Mouse (Mus musculus): ENCODE data around the gene Smad6. TPM values are rescaled to one million over a fixed set of nuclear protein-coding genes. Genes with fewer than 3 reads are reported as not detected.

Gene Smad6
- total RNA-seq, 4 experiments from 2014 or later = 10.9 to 16.5 (median 11.9) TPM

GRCm38 (mm10) chr9:64022562-64023366 is 905 bp upstream of the Smad6 start:
- peak; percentile 96 for DNase-seq (ENCODE audit: low spot score)

GRCm38 (mm10) chr9:64021319-64021850 is 474 bp downstream of the Smad6 start:
- DNase-seq (ENCODE audit: low spot score) = no peak

DNA sequence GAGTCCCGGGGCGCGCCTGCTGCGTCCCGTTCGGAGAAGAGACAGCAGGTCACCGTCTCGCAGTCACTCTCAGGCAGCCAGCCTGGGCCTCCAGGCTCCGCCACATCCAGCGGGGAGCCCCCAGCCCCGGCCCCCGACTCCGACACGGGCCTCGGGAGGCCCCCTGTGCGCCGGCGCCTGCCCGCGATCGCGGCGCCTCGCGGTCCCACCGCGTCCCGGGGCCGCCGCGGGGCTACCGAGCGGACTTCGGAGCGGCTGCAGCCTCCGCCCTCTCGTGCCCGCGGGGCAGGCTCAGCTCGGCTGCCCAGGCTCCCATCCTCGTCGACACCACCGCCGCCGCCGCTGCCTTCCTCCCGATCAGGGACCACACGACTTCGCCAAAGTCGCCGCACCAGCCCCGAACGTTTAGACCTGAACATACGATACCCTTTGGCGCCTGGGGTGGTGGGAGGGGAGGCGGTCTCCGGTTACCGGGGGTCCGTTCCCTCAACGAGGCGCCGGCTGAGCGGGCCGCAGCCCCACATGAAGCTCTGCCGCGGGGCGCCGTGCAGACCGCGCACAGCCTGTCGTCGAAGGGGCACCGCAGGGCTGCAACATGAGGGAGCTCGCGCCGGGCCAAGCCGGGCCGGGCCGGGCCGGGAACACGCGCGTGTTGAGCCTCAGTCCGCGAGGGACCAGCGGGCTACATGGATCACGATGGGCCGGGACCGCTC is 1.1 kb downstream of the Smad6 start:
- peak; percentile 16 for DNase-seq (ENCODE audit: low spot score)

DNA sequence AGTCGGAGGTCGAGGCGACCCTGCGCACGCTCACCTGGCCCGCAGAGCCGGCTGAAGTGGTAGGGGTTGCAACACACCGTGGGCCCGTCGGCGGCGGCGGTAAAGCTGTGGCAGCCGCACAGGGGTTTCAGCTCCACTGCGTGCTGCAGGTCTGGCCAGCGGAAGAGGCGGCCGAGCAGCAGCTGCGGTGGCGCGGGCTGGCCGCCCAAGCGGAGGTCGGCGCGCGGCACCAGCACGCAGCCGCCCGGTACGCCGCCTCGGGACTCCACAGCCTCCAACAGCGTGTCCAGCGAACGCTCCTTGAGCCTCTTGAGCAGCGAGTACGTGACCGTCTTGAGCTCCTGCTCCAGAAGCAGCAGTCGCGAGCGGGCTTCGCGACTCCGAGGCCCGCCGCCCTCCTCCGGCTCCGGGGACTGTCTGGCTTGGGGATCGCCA is 1.7 kb downstream of the Smad6 start:
- peak; percentile 12 for DNase-seq (ENCODE audit: low spot score)

DNA sequence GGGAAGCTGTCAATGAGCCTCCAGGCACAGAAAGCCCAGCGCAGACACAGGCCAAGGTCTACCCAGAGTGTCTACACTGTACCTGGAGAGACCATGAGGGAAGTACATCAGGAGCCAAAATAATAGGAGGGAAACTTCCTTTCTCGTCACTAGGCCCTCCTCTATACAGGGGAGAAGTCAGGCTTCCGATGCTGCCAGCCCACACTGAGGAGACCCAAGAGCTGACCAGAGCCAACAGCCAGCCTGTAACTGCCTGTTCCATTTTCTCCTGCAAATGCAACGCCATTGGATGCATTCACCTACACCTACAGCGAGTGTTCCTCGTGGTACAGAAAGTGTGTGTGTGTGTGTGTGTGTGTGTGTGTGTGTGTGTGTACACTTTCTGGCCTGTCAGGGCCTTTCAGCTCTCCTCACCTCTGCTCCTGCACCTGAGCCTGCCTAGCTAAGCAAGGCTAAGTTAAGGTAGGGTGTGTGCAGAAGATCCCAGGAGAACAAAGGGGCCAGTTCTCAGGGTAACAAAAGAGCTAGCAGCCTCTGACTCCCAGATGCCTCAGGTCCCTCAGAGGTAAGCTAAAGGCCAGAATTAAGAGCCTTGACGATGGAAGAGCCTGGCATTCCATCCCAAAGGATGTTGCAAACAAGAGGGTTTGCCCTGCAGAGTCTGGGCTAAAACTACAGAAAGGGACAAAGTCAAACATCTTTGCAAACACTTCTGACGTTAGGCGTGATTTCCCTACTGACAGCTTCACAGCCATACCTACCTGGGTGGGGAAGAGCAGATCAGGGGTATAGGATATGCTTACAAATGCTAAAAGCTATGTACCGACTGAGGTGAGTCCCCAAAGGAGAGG is 2.6 kb downstream of the Smad6 start:
- DNase-seq (ENCODE audit: low spot score) = no peak

- peak; percentile 40 for DNase-seq (ENCODE audit: low spot score)
Measured at GRCm38 (mm10) chr9:64017861-64018793, 3.7 kb downstream of the Smad6 start.

GRCm38 (mm10) chr9:64016648-64017400 is 5.0 kb downstream of the Smad6 start:
- DNase-seq (ENCODE audit: low spot score) = peak; percentile 51

DNA sequence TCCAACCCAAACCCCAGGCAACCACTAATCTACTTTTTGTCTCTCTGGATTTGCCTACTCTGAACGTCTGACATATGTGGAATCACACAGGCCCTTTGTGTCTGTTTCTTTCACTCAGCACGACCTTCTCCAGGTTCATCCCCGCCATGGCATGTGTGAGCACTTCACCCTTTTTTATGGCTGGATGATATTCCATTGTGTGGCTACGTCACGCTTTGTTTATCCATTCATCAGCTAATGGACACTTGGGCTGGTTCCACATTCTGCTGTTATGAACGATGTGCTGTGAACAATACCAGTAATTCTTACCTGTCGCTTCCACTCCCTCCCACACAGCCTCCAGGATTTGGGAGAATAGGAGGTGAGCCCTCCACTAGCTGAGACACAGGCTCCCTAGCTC is 5.8 kb downstream of the Smad6 start:
- DNase-seq (ENCODE audit: low spot score) = no peak

DNA sequence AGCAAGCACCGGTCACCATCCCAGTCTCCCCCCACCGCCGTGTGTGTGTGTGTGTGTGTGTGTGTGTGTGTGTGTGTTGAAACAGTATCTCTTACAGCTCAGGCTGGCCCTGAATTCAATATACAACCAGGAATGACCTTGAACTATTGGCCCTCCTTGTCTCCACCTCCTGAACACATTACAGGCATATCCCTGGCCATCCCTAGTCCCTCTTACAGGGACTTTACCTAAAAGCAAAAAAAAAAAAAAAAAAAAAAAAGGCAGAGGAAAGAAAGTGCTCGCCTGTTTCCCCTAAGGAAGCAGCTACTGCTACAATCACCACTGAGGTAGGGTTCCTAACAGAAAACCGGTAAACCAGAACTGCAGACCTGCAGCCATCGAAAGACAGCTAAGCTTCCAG is 7.1 kb downstream of the Smad6 start:
- no peak for DNase-seq (ENCODE audit: low spot score)

DNA sequence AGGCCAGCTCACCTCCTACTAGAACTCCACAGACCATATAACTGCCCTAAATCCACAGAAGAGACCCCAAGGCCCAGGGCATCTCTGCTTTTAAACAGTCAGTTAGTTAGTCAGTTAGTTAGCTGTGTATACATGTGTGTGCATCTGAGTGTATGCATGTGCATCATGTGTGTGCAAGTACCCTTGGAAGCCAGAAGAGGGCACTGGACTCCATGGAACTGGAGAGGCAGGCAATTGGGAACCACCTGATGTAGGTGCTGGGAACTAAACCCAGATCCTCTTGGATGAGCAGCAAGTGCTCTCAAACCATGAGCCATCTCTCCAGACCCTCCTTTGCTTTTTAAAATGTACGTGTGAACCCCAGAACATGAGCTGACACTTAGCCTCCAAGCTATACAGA is 10.5 kb downstream of the Smad6 start:
- DNase-seq (ENCODE audit: low spot score) = no peak

DNA sequence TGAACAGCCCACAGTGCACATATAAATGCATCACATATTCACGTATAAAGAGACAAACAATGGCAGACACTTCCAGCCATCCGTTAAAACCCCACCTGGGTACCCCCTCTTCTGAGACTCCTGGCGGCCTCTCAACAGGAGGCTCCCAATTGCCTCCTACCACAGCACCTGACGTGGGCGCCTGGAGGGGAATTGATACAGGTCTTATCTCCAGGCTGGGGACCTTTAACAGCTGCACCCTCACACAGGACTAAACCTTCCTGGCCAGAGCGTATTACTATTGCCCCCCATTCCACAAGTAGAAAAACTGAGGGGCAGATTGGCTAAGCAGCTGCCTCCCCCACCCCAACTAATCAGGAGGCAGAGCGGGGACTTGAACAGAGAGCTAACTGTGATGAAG is 18.9 kb downstream of the Smad6 start:
- DNase-seq (ENCODE audit: low spot score) = no peak

DNA sequence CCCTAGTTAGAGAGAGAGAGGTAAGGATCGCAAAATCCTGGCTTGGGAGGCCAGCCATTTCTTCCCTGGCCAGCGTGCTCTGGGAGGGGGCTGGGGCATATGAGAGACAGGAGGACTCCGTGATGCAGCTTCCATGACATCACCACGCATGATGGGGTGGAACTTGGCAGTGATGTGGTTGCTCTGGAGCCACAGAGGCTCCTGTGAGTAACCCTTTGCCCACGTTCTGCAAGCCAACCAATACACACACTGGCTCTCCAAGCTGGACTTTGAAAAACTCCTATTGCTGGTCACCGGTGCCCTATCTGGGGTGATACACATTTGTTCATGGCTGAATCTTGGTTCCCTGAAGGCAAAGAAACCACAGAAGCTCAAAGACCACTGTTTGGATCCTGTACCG is 20.8 kb downstream of the Smad6 start:
- DNase-seq (ENCODE audit: low spot score) = no peak

DNA sequence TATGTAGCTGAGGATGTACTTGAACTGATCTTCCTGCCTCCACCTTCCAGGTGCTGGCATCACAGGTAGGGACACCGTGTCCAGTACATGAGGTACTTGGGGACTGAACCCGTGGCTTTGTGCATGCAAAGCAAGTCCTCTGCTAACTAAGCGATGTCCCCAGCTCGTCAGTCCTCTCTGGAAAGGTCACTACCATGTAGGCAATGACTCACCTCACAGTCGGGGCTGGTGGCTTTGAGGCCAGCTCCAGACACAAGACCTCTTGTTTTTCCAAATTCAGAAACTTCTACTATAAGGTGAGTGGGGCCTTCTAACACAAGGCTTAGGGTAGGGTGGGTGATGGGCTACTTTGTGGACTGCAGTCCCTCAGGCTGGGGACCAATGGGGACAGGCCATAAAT is 21.8 kb downstream of the Smad6 start:
- DNase-seq (ENCODE audit: low spot score) = no peak

DNA sequence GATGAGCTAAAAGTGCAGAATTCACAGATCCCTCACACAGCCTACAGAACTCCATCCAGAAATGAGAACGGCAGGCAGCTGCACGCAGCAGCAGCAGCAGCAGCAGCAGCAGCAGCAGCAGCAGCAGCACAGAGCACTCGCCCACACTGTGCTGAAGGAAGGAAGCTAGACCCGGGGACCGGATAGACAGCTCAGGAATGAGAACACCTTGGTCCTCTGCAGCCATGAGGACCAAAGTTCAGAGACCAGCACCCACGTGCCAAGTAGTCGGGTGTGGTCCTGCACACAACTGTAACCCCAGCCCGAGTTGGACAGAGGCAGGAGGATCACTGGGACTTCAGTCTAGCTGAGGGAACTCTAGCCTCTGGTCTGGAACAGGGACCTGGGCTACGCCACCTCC is 22.7 kb downstream of the Smad6 start:
- no peak for DNase-seq (ENCODE audit: low spot score)

DNA sequence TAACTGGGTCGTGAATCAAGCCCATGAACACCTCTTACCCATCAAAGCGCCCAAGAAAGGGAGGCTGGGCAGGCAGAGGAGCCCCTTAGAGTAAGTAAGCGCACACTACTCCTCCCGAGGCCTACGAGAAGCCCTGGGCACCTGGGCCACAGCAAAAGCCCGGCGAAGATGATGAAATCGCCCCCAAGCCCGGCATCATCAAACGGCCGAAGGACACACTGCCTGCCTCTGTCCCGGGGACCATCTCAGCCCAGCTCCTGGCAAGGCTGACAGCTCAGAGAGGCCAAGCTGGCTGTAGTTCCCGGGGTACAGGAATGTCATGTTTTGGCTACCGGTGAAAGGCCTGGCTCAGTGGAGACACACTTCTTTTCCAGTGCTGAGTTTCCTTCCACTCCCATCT is 23.8 kb downstream of the Smad6 start:
- DNase-seq (ENCODE audit: low spot score) = no peak

DNA sequence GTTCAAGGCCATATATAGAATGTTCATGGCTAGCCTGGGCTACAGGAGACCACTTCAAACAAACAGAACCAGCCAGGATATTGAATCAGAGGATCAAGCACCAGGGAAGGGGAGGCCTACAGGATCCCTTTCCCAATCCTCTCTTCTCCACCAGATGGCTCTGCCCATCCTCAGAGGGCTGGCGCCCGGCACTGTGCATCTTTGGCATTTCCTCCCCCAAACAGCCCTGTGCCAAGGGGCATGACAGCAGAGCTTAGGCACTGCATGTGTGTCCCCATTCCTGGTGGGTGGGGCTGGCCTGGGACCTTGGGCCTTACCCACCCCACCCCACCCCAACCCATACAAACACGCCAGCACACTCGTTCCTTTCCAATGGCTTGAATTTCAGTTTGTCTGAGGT is 24.4 kb downstream of the Smad6 start:
- no peak for DNase-seq (ENCODE audit: low spot score)

DNA sequence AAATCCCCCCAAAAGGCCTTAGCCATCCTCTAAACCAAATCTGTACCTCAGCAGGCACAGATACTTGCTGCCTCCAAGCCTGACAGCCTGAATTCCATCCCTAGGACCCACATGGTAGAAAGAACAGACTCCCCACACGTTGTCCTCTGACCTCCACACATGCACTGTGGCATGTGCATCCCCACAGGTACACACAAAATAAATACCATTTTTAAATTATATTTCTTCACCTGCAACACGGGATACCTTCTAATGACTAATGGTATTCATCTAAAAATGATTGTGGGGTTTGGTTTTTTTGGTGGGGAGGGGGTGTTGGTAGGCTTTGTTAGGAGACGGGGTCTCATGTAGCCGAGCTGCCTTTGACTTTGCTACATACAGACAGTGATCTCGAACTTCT is 28.6 kb downstream of the Smad6 start:
- DNase-seq (ENCODE audit: low spot score) = no peak

- DNase-seq (ENCODE audit: low spot score) = no peak
Measured at GRCm38 (mm10) chr9:63992761-63993160, 29.1 kb downstream of the Smad6 start.

DNA sequence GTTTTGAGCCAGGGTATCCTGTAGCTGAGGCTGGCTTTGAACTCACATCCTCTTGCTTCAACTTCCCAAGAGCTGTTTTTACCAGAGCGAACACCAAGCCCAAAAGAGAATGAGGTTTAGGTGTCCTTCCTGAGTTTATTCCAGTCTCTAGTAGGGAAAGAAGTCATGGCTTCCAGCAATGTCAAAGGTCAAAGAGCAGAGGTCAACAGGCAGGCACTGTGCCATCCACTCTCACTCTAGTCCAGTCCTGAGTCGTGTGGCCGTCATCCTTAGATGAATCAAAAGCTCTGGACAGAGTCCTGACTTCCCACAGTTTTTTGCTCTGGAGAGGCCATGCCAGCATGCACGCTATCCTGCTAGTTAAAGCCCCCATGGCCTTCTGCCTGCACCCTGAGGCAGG is 30.7 kb downstream of the Smad6 start:
- DNase-seq (ENCODE audit: low spot score) = no peak

GRCm38 (mm10) chr9:63989641-63990040 is 32.2 kb downstream of the Smad6 start:
- no peak for DNase-seq (ENCODE audit: low spot score)
